Mouse (Mus musculus) left cerebral cortex, postnatal 14 days (tissue): ENCODE measurements around the gene Arhgap9. TPM values are rescaled to one million over a fixed set of nuclear protein-coding genes. Genes with fewer than 3 reads are reported as not detected.

Source experiments
- DNase-seq, 2 experiments: peaks; one replicate each; pipeline ENCODE4 v3.0.0; 2021 to 2022; ENCODE audit warnings: low spot score in 2 of 2, mixed read lengths in 1 of 2
- intact Hi-C: fragments of 180-260 bp; cut with DNase I; formaldehyde crosslinking; loops from one replicate; pipeline ENCODE4 v1.15.1; 2025
- total RNA-seq, 2 experiments: library from RNA; stranded (reverse); gene quantifications; 2 replicates each; pipeline ENCODE4 v1.2.3; 2021

The Arhgap9 gene
- total RNA-seq, 2 experiments from 2014 or later, result 0.66 to 1.2 TPM

DNA sequence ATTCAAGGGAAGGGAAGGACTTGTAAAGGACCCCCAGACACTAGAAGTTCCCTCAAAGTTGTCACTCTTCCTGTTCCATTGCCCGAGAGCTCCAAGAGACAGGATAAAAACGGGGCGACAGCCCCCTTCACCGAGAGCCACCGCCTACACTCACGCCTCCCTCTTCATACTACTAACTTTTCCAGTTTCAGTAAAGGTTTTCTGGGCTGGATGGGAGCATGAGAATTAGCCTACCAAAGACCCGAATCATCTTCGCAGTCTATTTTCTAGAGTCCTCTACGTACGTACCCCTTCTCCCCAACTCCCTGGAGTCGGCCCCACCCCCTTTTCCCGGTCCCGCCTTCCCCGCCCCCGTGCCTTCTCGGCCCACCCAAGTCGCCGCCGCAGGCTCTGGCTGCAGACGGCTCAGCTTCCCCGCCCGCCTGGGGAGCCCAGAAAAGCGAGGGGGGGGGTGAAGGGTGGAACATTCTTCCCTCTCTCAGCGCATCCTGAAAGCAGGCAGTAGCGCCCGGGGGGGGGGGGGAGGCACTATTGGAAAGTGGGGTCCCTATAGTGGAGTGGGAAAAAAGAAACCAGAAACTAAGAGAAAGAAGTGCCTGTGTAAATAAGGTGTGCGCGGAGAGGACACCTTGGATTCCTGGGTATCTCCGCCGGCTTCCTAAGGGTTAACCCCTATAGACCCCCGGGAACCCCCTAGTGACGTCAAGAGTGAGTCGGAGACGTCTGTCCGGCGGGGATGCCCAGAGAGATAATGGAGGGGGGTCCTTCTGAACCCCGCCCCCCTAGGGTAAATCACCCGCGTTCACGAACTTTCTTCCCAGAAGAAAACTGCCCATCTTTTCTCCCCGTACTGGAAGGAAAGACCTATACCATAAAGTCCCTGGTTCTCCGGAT lies 18.2 kb downstream of the Arhgap9 start:
- no peak for DNase-seq
- intact Hi-C loops, result loop anchor here (5.0 kb wide), 1 partner anchor 197 kb away; no protein-coding TSS in a partner anchor

DNA sequence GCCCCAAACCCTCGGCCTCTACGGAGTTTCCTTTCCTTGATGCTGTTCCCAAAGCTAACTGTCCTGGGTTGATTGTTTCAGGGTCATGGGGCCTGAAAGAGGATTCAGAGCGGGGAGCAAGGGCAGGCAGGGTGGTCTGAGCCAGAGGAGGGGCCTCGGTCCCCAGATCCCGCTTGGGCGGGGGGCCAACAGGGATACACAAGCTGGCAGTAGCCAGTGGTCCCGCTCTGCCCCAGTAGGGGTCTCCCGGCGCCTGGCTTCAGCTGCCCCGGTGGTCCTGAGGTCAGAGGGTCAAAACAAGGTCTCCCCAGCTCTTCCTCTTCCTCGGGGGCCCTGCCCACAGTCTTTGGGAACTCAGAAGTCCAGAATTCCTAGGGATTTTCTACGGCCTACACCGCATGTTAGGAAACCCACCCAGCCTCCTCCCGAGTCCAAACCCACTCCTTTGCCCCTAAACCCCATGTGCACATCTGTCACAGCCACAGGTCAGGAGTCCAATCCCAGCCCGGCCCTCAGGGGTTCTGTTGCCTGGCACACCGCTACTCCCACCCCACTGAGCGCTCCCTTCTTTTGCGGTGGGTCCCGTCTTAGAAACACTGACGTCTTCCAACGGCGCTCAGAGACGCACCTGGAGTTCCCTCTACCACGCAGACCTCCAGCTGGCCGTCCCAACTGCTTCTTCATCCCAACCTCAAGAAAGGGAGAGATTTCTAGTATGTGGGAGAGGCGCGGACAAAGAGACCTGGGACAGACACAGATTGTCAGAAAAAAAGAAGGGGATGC lies 19.0 kb downstream of the Arhgap9 start:
- no peak for DNase-seq
- intact Hi-C loops, result no loop called here

DNA sequence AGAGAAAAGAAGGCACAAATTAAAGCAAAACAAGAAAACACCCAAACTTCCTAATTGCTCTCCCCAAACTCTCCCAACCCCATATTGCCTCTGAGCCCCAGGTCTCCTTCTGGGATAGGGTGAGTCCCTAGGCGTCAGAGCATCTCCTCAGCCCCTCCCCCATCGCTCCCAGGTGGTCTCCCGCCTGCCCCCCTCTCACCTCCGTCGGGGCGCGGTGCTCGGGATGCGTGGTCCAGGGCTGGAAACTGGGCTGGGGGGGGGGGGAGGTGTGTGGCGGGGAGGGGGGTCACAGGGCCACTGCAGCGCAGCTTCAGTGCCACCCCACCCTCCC lies 19.6 kb downstream of the Arhgap9 start:
- intact Hi-C loops, result no loop called here
- DNase-seq, result no peak

DNA sequence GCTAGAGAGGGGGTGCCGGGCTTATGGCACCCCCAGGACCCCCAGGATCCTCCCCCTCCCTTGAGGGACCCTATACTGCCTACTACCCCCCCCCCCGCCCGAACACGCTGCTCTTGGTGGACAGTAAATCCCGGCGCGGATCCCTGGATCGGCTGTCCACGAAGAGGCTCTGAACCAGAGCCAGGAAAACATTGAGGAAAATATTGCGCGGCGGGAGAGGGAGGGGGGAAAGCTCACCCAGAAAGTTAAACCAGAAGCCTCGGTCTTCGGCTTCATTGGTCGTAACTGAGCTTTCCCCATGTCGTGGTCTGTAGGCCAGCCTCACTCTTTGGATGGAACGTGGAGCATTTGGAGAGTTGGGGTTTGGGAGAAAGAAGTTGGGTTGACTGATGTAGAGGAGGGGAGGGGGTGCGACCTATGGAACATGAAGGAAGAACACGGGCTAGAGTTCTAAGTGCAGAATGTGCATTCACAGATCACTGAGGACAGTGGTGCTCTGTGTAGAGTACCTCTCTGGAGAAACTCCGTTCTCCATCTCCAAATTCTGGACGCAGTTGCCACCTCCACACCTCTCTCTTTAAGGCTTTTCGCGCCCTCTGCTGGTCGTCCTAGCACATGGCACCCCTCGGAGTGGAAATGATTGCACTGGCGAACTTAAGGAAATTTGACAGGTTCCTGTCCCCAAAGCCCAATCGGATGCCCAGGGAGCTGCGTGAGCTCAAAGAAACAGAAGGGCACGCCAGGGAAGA lies 20.3 kb downstream of the Arhgap9 start, which contains the start of gene Gli1:
Gli1 (minus strand) TSS at position 84 of the 749 bp plus-strand sequence.
- intact Hi-C loops, result no loop called here
- DNase-seq, result peak; percentile 73 to 78

DNA sequence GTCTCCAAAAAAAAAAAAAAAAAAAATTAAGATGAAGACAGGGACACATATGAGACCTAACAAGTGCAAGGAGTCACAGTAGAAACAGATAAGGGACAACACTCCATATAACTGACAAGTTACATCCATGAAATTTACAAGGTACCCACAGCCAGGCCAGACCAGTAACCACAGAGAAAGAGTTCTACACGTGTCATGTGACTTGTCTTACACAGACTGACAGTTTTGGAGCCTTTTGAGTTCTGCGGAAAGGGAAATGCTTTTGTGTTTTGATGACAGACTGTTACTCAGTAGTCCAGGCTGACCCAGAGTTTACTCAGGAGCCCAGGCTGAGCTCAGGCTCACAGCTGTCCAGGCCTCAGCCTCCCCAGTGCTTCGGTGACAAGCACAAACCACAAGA lies 21.3 kb downstream of the Arhgap9 start:
- intact Hi-C loops, result no loop called here
- no peak for DNase-seq

DNA sequence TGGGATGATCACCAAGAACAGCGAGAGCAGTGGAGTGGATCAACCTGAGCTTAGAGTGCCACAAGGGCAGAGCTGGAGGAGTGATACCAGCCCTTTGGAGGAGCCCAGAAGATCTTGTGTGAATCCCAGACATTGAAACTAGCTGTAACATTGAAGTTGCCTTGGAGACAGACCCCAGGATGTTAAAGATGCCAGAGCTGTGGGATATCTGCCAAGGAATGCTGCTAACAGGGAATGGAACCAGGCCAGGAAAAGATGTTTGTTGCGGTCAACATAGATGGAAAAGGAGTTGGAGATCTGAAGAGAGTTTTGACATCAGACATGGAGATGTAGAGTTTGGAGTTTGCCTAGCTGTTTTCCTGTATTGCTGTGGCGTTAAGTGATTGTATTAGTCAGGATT lies 24.4 kb downstream of the Arhgap9 start:
- DNase-seq, result no peak
- intact Hi-C loops, result no loop called here

DNA sequence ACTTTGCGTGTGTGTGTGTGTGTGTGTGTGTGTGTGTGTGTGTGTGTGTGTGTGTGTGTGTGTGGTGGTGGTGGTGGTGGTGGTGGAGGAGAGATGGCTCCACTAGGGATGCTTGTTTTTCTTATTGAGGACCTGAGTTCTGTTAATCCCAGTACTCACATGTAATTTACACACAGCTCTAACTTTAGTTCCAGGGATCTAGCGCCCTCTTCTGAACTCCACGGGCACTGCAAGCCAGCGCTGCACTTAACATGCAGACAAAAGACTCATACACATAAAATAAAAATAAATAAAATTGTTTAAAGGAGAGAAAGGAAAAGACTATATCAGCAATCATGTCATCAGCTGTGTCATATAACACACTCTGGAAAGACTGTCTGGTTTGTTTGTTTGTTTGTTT lies 27.2 kb downstream of the Arhgap9 start:
- intact Hi-C loops, result no loop called here
- DNase-seq, result no peak

DNA sequence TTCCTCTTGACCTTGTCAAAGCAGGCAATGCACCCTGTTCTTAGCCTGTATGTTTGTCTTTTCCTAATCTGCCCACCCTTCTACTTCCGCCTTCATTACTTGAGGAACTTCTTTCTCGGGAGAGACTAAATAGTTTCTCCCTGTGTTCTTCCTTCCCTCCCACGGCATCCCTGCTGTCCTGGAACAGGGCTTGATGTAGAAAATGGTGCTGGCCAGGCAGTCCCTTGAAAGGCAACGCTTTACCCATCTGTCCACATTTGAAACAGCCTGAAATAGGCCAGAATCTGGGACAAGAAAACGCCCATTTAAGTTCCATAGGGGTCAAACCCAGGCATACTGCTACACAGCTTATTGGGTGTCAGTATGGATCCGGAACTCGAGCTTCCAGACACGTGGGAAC lies 28.0 kb downstream of the Arhgap9 start:
- intact Hi-C loops, result loop anchor here (2.0 kb wide), 1 partner anchor 71 kb away; no protein-coding TSS in a partner anchor
- DNase-seq, result peak; percentile 53

DNA sequence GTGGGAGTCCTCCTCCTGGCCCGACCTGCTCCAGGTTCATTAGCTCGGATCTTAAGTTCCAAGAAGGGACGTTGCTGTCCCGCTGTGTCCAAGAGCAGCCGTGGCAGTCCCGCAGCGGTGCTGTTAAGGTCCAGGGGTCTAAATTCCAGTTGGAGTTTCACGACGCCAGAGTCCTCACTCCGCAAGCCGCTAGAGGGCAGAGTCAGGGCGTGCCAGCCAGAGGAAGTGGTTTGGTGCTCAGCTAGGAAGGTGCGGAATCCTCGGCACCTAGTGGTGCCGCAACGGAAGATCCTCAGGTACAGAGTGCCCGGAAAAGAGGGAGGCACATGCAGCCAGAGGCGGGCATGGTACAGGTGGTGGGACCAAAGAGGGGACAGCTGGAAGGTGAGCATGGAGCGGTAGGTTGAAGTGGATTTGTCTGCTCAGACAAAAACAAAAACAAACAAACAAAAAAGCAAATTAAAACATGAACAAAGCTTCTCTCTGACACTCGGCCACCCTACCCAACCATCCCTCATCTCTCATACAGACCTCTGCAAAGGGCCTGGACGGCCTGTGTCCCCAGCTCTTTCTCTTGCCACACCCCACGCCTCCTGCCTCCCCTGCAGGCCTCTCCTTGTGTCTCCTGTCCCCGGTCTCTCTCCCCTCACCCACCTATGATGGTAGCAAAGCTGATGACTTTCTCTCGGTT lies 29.0 kb downstream of the Arhgap9 start:
- intact Hi-C loops, result loop anchor here (2.0 kb wide), 1 partner anchor 70 kb away; no protein-coding TSS in a partner anchor
- peak; percentile 63 to 80 for DNase-seq

DNA sequence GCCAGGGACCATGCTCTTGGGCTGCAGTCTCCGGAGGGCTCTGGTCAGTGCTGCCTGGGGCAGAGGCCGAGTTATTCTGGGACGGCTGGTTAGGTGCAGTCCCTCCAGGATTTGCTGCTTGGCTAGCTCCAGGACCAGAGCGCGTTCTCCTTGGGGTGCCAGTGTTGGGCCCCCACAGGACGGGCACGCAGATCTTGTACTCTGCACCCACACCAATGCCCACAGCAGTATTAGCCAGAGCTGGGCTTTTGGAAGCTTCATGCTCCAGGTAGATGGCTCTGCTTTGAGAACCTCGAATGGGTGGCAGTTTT lies 29.5 kb downstream of the Arhgap9 start:
- intact Hi-C loops, result loop anchor here (2.0 kb wide), 1 partner anchor 70 kb away; no protein-coding TSS in a partner anchor
- DNase-seq, result no peak

DNA sequence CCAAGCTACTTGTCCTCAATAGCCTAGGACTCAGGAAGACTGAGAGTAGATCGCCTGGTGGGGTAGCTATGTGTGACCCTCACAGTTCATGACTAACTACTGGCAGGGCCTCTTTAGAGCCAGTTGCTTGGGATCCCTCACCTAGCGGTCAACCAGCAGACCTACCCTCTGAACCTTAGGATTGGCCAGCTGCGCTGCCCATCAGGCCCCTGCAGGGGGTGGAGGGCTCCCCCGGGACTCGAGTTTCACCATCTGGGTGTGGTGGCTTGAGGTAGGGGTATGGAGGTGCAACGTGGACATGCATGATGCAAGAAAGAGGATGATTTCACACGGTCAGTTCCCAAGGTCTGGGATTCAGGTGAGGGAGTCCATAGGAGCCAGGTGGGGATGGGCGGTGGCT lies 30.0 kb downstream of the Arhgap9 start:
- intact Hi-C loops, result loop anchor here (2.0 kb wide), 1 partner anchor 69 kb away; no protein-coding TSS in a partner anchor

DNA sequence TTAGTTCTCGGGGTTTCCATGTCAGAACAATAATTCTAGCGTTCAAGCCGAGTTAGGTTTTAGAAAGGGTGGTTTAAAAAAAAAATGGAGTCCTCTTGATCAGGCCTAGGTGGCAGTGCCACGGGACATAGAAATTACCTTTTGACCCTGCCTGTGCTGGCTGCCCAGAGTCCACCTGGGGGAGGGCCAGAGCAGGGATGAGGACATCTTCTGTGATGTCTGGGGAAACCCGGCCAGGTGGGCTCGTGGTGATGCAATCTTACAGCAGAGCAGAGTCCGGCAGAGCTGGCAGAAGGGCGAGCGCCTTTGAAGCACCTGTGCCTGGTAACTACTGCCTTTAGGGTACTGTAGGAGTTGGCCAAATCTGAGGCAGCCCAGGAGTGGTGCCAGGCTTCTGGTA lies 30.4 kb downstream of the Arhgap9 start:
- intact Hi-C loops, result no loop called here
- no peak for DNase-seq

More for the DNA sequence above, 30.0 kb downstream of the Arhgap9 start:
- DNase-seq, result no peak

DNA sequence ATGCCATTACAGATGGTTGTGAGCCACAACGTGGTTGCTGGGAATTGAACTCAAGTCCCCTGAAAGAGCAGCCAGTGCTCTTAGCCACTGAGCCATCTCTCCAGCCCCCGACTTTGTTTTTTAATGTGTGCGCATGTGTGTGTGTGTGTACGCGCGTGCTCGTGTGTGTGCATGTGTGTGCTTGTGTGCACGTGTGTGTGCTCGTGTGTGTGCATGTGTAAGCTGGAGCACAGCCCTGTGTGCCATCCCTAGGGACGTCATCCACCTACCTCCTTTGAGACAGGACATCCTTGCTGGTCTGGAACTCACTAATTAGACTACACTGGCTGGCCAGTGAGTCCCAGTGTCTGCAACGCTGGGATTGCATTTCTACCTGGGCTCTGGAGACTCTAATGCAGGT lies 31.0 kb downstream of the Arhgap9 start:
- intact Hi-C loops, result no loop called here
- no peak for DNase-seq

DNA sequence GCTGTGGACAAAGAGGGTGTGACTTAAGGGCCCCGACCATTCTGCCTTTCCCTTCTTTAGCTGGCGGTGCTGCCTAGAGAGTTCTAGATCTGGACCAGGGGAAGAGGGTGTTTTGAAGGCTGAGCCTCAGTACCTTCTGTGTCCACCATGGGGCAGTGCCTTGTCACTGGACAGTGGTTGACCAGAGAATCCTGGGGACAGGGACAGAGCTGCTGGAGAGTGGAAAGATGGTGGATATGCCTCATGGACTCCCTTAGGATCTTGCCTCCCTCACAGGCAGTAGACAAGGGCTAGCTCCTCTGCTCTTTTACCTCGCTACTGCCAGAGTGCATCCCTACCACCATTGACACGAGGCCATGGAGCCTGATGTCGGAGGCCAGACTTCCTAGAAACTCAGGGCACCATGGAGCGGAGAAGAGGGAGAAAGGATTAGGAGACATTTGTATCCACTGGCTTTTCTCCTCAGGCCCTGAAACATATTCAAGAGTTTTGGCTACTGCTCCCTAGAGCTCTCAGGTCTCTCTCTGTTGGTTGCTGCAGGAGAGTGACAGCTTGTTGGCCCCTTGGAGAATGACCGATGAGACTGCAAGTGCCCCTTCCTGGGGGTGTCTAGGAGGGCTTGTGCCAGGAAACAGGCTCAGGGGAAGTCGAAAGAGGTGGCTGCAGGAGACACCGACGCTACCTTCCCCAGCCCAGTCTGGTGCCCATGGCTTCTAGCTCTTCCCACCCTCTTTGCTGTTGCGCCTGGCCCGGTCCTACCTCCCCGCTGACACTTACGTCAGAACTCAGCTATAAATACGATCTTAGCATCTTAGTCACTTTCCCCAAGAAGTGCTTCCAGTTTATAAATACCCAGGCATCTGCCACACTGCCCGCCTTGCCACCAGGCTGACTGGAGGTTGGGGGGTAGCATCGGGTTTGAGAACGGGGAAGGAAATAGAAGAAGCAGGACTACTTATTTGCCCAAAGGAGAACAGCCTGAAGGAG lies 32.4 kb downstream of the Arhgap9 start, which contains the start of gene Inhbe:
Inhbe (minus strand) TSS at position 503 of the 987 bp plus-strand sequence.
- DNase-seq, result peak; percentile 79 to 85
- intact Hi-C loops, result no loop called here

DNA sequence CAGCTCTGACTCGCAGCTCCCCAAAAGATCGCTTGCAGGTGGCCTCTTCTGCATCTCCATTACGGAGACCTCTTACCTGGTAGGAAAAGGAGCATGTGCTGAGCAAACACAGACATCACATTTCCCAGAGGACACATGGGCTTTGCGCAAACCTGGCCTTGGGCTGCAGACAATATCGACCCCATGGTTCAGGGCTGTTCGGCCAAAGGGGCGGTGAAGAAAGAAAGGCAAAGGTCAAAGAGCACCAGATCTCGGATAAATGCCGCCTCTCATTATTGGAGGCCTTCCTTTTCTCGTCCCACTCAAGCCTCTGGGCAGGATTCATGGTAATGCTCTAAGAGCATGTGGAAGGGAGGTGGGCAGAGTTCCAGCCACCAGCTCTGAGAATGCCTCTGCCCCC lies 33.6 kb downstream of the Arhgap9 start:
- intact Hi-C loops, result no loop called here
- no peak for DNase-seq

DNA sequence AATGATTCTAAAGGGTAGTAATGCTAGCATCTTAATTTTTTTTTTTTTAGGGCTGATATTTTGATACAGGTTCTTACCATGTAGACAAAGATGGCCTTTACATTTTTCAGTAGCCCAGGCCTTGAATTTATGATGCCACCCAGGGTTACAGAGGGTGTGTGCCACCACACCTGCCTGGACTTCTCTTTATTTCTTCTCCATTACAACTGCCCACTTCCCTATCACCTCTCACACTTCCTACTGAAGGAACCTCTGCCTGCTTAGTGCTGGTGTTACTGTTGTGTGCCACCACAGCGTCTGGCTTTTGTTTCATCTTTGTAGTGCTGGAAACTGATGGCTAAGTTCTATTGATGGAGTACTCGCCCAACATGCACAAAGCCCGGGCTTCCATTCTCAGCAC lies 39.0 kb downstream of the Arhgap9 start:
- intact Hi-C loops, result no loop called here
- no peak for DNase-seq

DNA sequence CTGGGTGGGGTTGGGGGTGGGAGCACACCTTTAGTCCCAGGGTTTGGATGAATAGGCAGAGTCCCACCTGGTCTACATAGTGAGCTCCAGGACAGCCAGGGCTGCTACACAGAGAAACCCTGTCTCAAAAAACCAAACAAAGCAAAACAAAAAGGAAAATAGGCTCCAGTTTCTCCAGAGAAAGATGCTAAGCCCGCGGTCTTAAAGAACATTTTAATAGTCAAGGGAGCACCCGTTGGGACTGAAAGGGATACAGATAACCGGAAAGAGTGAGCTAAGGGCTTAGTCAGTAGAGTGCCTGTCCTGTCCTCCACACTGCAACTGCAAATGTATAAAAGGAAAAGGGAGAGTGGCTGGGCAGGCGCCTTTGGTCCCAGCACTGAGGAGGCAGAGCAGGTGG lies 45.4 kb downstream of the Arhgap9 start:
- intact Hi-C loops, result no loop called here
- DNase-seq, result no peak

DNA sequence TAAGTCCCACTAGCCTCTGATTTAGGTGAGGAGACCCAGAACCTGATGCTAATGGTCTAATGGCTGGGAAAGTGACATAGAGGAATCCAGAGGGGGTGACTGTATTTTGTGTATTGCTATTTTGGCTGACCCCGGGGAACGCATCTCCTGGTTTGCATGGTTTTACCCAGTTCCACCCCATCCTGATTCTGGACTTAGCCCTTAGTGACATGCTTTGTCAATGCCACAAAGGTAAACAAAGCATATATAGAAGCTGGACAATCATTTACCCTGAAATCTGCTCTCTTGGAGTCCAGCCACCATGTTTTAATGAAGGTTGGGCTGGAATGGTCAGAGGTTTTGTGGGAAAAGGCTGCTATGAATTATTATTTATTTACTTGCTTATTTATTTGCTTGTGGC lies 46.5 kb downstream of the Arhgap9 start:
- no peak for DNase-seq
- intact Hi-C loops, result no loop called here
